Mouse (Mus musculus) cerebellum, postnatal 10 days (tissue): Measurements from ENCODE around the gene Rab29.
"Not testable (repeated sequence)": the region's sequence is repeated elsewhere in the genome, so short reads cannot be mapped to it uniquely, and the experiment has no call there.

ENCODE experiments used
- DNase-seq, 2 experiments: peaks; one replicate each; pipeline ENCODE4 v3.0.0; 2021; ENCODE audit warnings: mixed read lengths in 2 of 2

Rab29 gene

DNA sequence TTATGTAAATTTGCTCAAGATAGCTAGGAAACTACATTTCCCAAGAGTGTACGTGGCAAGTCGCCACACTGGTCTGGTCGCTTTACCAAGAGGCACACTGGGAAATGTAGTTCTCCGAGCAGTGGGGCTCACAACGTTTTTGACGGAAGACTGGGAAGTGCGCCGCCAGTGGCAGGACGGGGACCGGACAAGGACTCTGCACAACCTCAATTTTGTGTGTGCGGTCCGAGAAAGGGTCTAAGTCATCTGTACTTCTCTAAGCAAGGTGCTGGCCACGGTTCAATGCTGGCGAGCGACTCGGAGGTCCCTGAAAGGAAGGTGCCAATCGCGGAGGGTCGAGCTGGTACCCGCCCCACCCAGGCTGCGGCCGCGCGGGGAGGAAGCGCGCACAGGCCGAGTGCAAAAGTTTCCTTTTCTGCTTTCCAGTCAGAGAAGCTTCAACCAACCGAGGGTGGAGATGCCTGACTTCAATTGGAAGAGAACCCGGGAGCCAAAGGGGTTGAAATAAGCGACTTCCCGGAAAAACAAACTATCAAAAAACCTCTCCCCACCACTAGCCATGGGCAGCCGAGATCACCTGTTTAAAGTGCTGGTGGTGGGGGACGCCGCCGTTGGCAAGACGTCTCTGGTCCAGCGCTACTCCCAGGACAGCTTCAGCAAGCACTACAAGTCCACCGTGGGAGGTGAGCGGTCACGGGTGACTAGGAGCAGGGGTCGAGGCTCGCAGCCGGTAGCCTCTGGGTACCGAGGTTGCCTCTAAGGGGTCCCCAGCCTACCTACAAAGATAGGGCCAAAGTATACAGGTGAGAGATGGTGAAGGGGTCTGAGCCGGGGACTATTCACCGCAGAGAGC lies at the start of gene Rab29:
Gene Rab29 (plus strand): TSS at position 132 of the 853 bp plus-strand sequence.
- peak; percentile 96 to 97 for DNase-seq

- not testable (repeated sequence) for DNase-seq
These were observed 46.7 kb upstream of the Rab29 start for GRCm38 (mm10) chr1:131820353-131820752.

DNA sequence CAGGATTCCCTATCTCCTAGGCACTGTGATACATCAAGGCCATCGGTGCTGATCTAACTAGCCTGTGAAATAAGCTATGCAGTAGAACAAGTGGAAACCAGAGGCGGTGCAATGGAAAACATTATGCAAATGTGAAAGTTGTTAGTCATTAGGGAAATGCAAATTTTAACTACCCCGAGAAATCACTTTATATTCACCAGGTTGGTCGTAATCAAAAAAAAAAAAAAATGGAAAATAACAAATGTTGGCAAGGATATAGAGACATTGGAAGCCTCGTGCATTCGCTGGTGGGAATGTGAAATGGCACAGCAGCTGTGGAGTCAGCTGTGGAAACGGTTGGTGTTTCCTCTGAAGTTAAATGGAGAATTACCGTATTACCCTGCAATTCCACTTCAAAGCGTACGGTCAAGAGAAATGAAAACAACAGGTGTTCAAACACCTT lies 46.1 kb upstream of the Rab29 start:
- no peak for DNase-seq

GRCm38 (mm10) chr1:131822292-131822691 lies 44.7 kb upstream of the Rab29 start:
- DNase-seq, result no peak

- DNase-seq, result no peak
These were observed 44.0 kb upstream of the Rab29 start for GRCm38 (mm10) chr1:131822856-131823492.

GRCm38 (mm10) chr1:131823563-131823962 lies 43.5 kb upstream of the Rab29 start:
- DNase-seq, result no peak

GRCm38 (mm10) chr1:131824528-131825181 lies 42.4 kb upstream of the Rab29 start:
- no peak for DNase-seq

GRCm38 (mm10) chr1:131827207-131827786 lies 39.7 kb upstream of the Rab29 start, which contains the start of gene Slc41a1:
Slc41a1 (plus strand) TSS chr1:131827493.
- DNase-seq, result no peak

- DNase-seq, result peak; percentile 99
These were observed 39.2 kb upstream of the Rab29 start for GRCm38 (mm10) chr1:131827787-131828258.

DNA sequence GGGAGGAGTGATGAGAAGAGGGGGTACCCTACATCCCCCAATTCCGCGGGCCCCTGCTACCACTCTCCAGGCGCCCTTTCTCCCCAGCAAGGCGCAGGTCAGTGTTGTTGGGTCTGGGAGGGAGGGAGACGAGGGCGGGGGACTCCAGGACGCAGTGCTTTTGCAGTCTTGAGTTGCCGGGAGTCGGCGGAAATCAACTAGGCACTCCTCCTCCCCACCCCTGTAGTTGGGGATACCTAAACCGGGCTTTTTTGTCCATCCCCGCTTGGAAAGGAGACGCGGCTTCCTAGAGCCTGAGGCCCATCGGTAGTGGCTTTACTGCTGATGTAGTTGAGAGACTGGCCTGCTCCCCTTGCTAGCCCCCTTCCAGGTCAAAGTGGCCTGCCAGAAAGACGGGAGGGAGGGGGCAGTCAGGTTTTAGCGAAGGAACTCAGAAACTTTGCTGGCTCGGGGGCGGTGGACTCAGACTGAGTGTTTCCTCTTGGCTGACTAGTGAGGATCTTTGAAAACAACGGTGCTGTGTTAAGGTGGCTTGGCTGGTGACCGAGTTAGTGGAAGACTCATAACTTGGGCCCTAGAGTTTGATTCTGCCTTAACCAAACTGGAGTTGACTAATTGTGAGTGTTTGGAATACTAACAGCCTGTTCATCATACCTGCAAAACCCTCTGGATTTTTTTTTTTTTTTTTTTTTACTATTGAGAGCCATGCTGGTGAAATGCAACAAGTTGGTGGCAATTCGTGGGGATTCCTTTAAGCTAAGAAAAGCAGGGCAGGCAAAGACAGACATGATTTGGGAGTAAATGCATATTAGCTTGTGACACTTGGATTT lies 38.5 kb upstream of the Rab29 start:
- DNase-seq, result no peak

DNA sequence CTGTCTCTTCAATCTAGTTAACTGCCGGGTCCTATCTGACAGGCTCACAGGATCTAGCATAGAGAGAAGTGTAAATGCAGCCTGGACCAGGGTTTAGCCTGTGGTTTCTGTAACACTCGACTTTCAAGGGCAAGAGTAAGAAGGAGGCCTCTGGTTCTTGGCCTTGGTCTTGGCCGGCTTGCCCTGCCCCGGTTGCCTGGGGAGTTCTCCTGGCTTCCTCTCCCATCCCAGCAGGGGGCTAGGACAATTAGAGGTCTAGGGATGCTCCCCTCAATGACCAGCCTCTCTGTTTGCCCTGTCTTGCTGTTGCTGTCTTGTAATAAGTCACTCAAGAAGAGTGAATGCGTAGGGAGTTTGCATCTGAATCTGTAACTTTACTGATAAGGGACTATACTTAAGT lies 37.7 kb upstream of the Rab29 start:
- peak; percentile 46 to 61 for DNase-seq

GRCm38 (mm10) chr1:131830561-131830960 lies 36.5 kb upstream of the Rab29 start:
- DNase-seq, result peak in 1 of 2 experiments; percentile 13

- no peak for DNase-seq
These were observed 35.9 kb upstream of the Rab29 start for GRCm38 (mm10) chr1:131830971-131831641.

DNA sequence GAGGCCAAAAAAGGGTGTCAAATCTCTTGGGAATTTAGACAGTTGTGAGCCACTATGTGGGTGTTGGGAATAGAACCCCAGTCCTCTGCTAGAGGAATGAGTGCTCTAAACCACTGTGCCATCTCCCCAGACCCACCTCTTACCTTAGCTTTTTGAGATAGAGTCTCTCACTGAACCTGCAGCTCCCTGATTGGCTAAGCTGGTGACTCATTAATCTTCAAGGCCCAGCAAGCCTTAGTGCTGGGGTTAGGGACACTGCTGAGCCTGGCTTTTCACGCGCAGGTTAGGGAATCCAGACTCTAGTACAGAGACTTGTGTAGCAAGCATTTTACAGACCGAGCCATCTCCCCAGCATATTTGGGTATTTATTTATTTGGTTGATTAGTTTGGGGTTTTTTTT lies 30.0 kb upstream of the Rab29 start:
- no peak for DNase-seq

DNA sequence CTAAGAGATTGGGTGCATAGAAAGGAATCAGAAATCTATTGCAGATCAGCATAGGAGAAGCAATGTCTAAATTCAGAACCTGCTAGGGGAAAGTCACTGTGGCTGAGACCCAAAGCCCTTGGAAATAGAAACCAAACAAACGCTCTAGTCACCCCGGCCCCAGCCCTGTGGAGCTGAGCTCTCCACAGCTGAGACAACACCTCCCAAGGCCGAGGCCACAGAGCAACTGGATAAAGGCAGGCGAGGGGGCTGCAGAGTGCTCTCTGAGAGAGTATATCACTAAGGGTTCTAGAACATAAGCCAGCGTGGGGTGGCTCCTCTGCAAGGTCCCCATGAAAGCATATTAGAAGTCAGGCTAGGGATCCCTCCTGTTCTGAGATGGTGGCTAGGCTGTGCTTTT lies 28.5 kb upstream of the Rab29 start:
- DNase-seq, result no peak

GRCm38 (mm10) chr1:131839279-131839678 lies 27.7 kb upstream of the Rab29 start:
- peak; percentile 51 to 63 for DNase-seq

DNA sequence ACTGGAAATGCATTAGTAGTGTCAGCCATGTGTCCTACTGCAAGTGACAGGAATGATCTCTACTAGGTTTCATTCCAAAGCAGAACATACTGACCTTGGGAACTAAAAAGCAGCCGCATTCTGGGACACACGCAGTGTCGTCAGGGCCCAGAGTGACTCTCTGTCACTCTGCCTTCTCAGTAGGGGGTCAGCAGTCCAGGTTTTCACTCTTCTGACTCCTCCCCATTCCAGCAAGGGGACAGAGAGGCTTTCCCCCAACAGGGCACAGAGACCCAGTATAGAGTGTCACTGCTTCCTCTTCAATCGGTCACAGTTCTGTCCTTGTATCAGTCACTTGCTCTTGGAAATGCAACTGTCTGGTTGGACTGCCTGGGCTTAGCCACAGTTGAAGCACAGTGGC lies 24.8 kb upstream of the Rab29 start:
- DNase-seq, result no peak

DNA sequence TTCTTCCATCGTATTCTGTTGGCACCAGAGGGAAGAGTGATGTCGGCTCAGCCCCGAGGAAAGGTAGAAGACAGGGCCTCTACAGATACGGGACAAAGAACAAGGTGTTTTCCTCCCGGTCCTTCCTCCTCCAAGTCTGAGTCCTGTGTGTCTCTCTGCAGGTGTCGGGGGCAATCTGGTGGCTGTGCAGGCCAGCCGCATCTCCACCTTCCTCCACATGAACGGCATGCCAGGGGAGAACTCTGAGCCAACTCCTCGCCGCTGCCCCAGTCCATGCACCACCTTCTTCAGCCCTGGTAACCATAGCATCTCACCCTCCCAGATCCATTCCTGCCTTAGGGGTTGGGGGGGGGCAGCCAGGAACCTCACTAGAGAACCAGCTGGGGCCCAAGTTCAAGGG lies 23.3 kb upstream of the Rab29 start:
- peak; percentile 37 to 47 for DNase-seq

GRCm38 (mm10) chr1:131844883-131845282 lies 22.1 kb upstream of the Rab29 start:
- DNase-seq, result peak in 1 of 2 experiments; percentile 34

GRCm38 (mm10) chr1:131846255-131846654 lies 20.8 kb upstream of the Rab29 start:
- peak; percentile 88 to 89 for DNase-seq

GRCm38 (mm10) chr1:131861811-131862210 lies 5.2 kb upstream of the Rab29 start:
- no peak for DNase-seq
